Mouse (Mus musculus): ENCODE results near the gene B4galt5. TPM values are rescaled to one million over a fixed set of nuclear protein-coding genes. Genes with fewer than 3 reads are reported as not detected.

The B4galt5 gene
- total and polyA plus RNA-seq, 3 experiments: 4.6 to 34.4 (median 6.5) TPM

- Histone ChIP-seq H3K9me3 (replicated peaks; ENCODE audit: insufficient read depth, low read length) (no peaks in the 10 kb centered on the region), H3K4me1 (ENCODE audit: control insufficient read depth in 1 of 2, insufficient read depth in 2 of 2, low read length in 2 of 2) (peaks cover 0 to 26% of the 10 kb centered on the region in 2 experiments; a peak in 2 of 4 replicates), H3K9ac (ENCODE audit: control insufficient read depth, low read depth, low read length, poor library complexity, severe bottlenecking) (no peak overlapping the region), H3K79me2 (ENCODE audit: control insufficient read depth, insufficient read depth, low read length, poor library complexity) (no peaks in the 10 kb centered on the region; the same call in 1 of the 2 replicates), H3K27me3 (ENCODE audit: control insufficient read depth in 1 of 2, insufficient read depth in 2 of 2, low read length in 2 of 2) (no peaks in the 10 kb centered on the region; a peak in 2 of 4 replicates), H3K4me3 (ENCODE audit: control insufficient read depth in 1 of 2, insufficient read depth in 1 of 2, low read depth in 2 of 2, low read length in 2 of 2) (no peak overlapping the region), H3K27ac (ENCODE audit: control insufficient read depth, low read depth, low read length) (no peak overlapping the region), H3K36me3 (ENCODE audit: control insufficient read depth in 1 of 2, insufficient read depth in 2 of 2, low read length in 2 of 2) (peaks cover 0 to 3% of the 10 kb centered on the region in 2 experiments; a peak in 2 of 4 replicates)
- TF ChIP-seq KAT2A (conservative IDR thresholded peaks at IDR 0.05; ENCODE audit: low read depth, low read length) (no peak), ELF1 (IDR thresholded peaks at IDR 0.05; ENCODE audit: low read depth, low read length) (no peak), RCOR1 (IDR thresholded peaks at IDR 0.05; ENCODE audit: low read depth, low read length) (no peak), HCFC1 (IDR thresholded peaks at IDR 0.05; ENCODE audit: low read depth, low read length) (no peak), MAX (IDR thresholded peaks at IDR 0.05; ENCODE audit: low read length) (no peak), CHD1 (IDR thresholded peaks at IDR 0.05; ENCODE audit: low read depth, low read length) (no peak), SIN3A (IDR thresholded peaks at IDR 0.05; ENCODE audit: low read length) (no peak), ZKSCAN1 (IDR thresholded peaks at IDR 0.05; ENCODE audit: low read depth, low read length) (no peak), MEF2A (IDR thresholded peaks at IDR 0.05; ENCODE audit: extremely low read depth, insufficient replicate concordance, low read depth, low read length, poor library complexity, severe bottlenecking) (no peak), GATA1 (IDR thresholded peaks at IDR 0.05; ENCODE audit: low read depth, low read length) (no peak), TCF12 (IDR thresholded peaks at IDR 0.05; ENCODE audit: low read depth, low read length) (no peak), ZC3H11A (IDR thresholded peaks at IDR 0.05; ENCODE audit: low read depth, low read length) (no peak), USF2 (IDR thresholded peaks at IDR 0.05; ENCODE audit: borderline replicate concordance in 1 of 2, insufficient read depth in 1 of 2, low read depth in 1 of 2, low read length in 2 of 2) (no peak), NELFE (IDR thresholded peaks at IDR 0.05; ENCODE audit: low read depth, low read length) (no peak), EP300 (IDR thresholded peaks at IDR 0.05; ENCODE audit: low read depth in 1 of 2, low read length in 2 of 2) (no peak), MYC (IDR thresholded peaks at IDR 0.05; ENCODE audit: low read depth, low read length) (no peak), USF1 (IDR thresholded peaks at IDR 0.05; ENCODE audit: low read depth, low read length) (no peak), ZNF384 (IDR thresholded peaks at IDR 0.05; ENCODE audit: low read depth, low read length) (no peak)
- no peak for DNase-seq (ENCODE audit: low read depth, low spot score)
These were observed 24.3 kb upstream of the B4galt5 start for GRCm38 (mm10) chr2:167373266-167373665.

- Histone ChIP-seq H3K27ac (ENCODE audit: control insufficient read depth, low read depth, low read length) (no peak overlapping the region), H3K4me3 (ENCODE audit: control insufficient read depth in 1 of 2, insufficient read depth in 1 of 2, low read depth in 2 of 2, low read length in 2 of 2) (no peak overlapping the region), H3K27me3 (ENCODE audit: control insufficient read depth in 1 of 2, insufficient read depth in 2 of 2, low read length in 2 of 2) (no peaks in the 10 kb centered on the region; a peak in 2 of 4 replicates), H3K9ac (ENCODE audit: control insufficient read depth, low read depth, low read length, poor library complexity, severe bottlenecking) (no peak overlapping the region), H3K4me1 (ENCODE audit: control insufficient read depth in 1 of 2, insufficient read depth in 2 of 2, low read length in 2 of 2) (peaks cover 0 to 26% of the 10 kb centered on the region in 2 experiments; a peak in 2 of 4 replicates), H3K79me2 (ENCODE audit: control insufficient read depth, insufficient read depth, low read length, poor library complexity) (no peaks in the 10 kb centered on the region; the same call in 1 of the 2 replicates), H3K36me3 (ENCODE audit: control insufficient read depth in 1 of 2, insufficient read depth in 2 of 2, low read length in 2 of 2) (peaks cover 0 to 3% of the 10 kb centered on the region in 2 experiments; a peak in 1 of 4 replicates), H3K9me3 (replicated peaks; ENCODE audit: insufficient read depth, low read length) (no peaks in the 10 kb centered on the region)
- no peak for TF ChIP-seq MEF2A (IDR thresholded peaks at IDR 0.05; ENCODE audit: extremely low read depth, insufficient replicate concordance, low read depth, low read length, poor library complexity, severe bottlenecking)
- no peak for TF ChIP-seq MAX (IDR thresholded peaks at IDR 0.05; ENCODE audit: low read length)
- no peak for TF ChIP-seq UBTF (IDR thresholded peaks at IDR 0.05; ENCODE audit: borderline replicate concordance, insufficient read depth, low read depth, low read length)
- TF ChIP-seq BHLHE40 (IDR thresholded peaks at IDR 0.05; ENCODE audit: borderline replicate concordance, low read depth, low read length): no peak
- TF ChIP-seq MYB (IDR thresholded peaks at IDR 0.05; ENCODE audit: low read depth, low read length): no peak
- TF ChIP-seq POLR2AphosphoS2 (IDR thresholded peaks at IDR 0.05; ENCODE audit: low read length): no peak
- TF ChIP-seq EP300 (IDR thresholded peaks at IDR 0.05; ENCODE audit: low read depth in 1 of 2, low read length in 2 of 2): no peak
- TF ChIP-seq NRF1 (IDR thresholded peaks at IDR 0.05; ENCODE audit: insufficient read depth, low read depth, low read length, poor library complexity, severe bottlenecking): no peak
- TF ChIP-seq CHD2 (IDR thresholded peaks at IDR 0.05; ENCODE audit: low read length): no peak
- no peak for TF ChIP-seq MAZ (IDR thresholded peaks at IDR 0.05; ENCODE audit: low read depth, low read length)
- no peak for TF ChIP-seq ETS1 (IDR thresholded peaks at IDR 0.05; ENCODE audit: low read depth, low read length)
- no peak for TF ChIP-seq CHD1 (IDR thresholded peaks at IDR 0.05; ENCODE audit: low read depth, low read length)
- no peak for TF ChIP-seq TAL1 (IDR thresholded peaks at IDR 0.05; ENCODE audit: low read length)
- TF ChIP-seq ELF1 (IDR thresholded peaks at IDR 0.05; ENCODE audit: low read depth, low read length): no peak
- TF ChIP-seq GATA1 (IDR thresholded peaks at IDR 0.05; ENCODE audit: low read depth, low read length): no peak
- TF ChIP-seq ZNF384 (IDR thresholded peaks at IDR 0.05; ENCODE audit: low read depth, low read length): no peak
- no peak for TF ChIP-seq POLR2AphosphoS5 (IDR thresholded peaks at IDR 0.05; ENCODE audit: borderline replicate concordance, low read depth, low read length)
- DNase-seq (ENCODE audit: low read depth, low spot score): no peak
These were observed 22.5 kb upstream of the B4galt5 start for GRCm38 (mm10) chr2:167371506-167371905.
